ENCODE assay signal across 15 mouse cellular contexts in the genomic region with DNA sequence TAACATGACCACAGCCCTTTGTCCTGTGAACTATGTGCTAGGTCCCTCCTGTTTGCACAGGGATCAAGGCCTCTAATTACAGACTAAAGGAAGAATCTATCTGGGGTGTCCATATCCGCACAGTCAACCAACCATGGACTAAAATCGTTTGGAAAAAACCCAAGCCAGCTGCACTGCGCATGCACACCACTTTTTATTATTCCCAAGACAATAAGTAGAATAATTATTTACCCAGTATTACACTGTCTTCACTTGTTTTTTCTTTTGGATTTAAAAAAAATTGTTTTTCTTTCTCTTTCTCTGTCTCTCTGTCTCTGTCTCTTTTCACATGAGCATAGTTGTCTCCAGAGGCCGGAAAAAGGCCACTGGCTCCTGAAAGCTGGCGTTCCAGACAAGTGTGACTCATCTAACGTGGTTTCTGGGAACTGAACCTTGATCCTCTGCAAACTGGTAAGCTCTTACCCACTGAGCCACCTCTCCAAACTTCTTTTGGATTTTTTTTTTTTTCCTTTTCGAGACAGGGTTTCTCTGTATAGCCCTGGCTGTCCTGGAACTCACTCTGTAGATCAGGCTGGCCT.
A peak's percentile ranks its signal among the peaks of the same experiment; 100 is the strongest.
DNase-seq lines count a peak whose midpoint lies in the region; ATAC-seq and TF ChIP-seq lines count a peak whose summit lies in the region.
"Had no signal": no experiment of that assay in that cellular context is flagged by ENCODE, and none has a peak within 500 bp of the region (broad histone marks: within the 10 kb centered on the region; RNA-seq: fewer than 3 reads in every experiment).

No protein-coding gene starts in this region.

- peak; percentile 63 for DNase-seq in kidney, adult 2 months
- DNase-seq in 3134 (ENCODE audit: extremely low read depth, insufficient read length, low spot score) (peak; percentile 72), 3T3-L1 (ENCODE audit: low read depth, low spot score) (peak; percentile 93)
- DNase-seq in testis, postnatal 14 days (ENCODE audit: low spot score) = no peak
- DNase-seq in thymus, postnatal 25 days = no peak
- DNase-seq in left cerebral cortex, postnatal 36 days (ENCODE audit: low spot score in 2 of 2) = no peak
- DNase-seq: adrenal gland, postnatal 10 days; cerebellum, postnatal 10 days; embryo, embryonic 11 days; thymus, postnatal 36 days had no signal

- ATAC-seq in kidney, embryonic 14.5 days (ENCODE audit: low FRiP score, low TSS enrichment) = no peak
- ATAC-seq in intestine, embryonic 15.5 days = peak; percentile 35
- ATAC-seq: forebrain, embryonic 15.5 days had no signal

- no peaks in the 10 kb centered on the region for H3K27me3 ChIP-seq in kidney, adult 2 months (replicated peaks; ENCODE audit: control insufficient read depth, insufficient read depth, low read length)
- H3K27me3 ChIP-seq in kidney, embryonic 14.5 days (ENCODE audit: control insufficient read depth, insufficient read depth, low read length) = no peaks in the 10 kb centered on the region
- no peaks in the 10 kb centered on the region for H3K27me3 ChIP-seq in intestine, embryonic 15.5 days (replicated peaks)
- H3K27me3 ChIP-seq: forebrain, embryonic 15.5 days; limb, embryonic 15.5 days; megakaryocyte, embryonic 14.5 days had no signal

- H3K27ac ChIP-seq in kidney, adult 2 months (ENCODE audit: insufficient read depth, low read depth, low read length) = peak overlapping the region; percentile 27; the same call in 1 of the 2 replicates
- H3K27ac ChIP-seq in kidney, embryonic 14.5 days (ENCODE audit: low read depth, low read length) = no peak overlapping the region
- peak overlapping the region; percentile 11; the same call in 1 of the 2 replicates for H3K27ac ChIP-seq in intestine, embryonic 15.5 days
- H3K27ac ChIP-seq: forebrain, embryonic 15.5 days; limb, embryonic 15.5 days had no signal

- intact Hi-C loops in left cerebral cortex, postnatal 36 days (cut with DNase I) = no loop called here

- TF ChIP-seq CTCF in kidney, adult 2 months (conservative IDR thresholded peaks at IDR 0.05; ENCODE audit: insufficient read depth, insufficient read length, low read depth, low read length) = no peak

- no peak overlapping the region for H3K4me3 ChIP-seq in kidney, adult 2 months (ENCODE audit: insufficient read depth, low read depth, low read length)
- no peak overlapping the region for H3K4me3 ChIP-seq in kidney, embryonic 14.5 days (ENCODE audit: low read length)
- no peak overlapping the region for H3K4me3 ChIP-seq in intestine, embryonic 15.5 days (replicated peaks)
- H3K4me3 ChIP-seq: forebrain, embryonic 15.5 days; limb, embryonic 15.5 days had no signal

- H3K9ac ChIP-seq in kidney, embryonic 14.5 days (ENCODE audit: low read depth, low read length) = no peak overlapping the region
- H3K9ac ChIP-seq in intestine, embryonic 15.5 days = no peak overlapping the region
- H3K9ac ChIP-seq: forebrain, embryonic 15.5 days; limb, embryonic 15.5 days had no signal

- no peak overlapping the region for H3K4me2 ChIP-seq in kidney, embryonic 14.5 days (replicated peaks; ENCODE audit: low read depth, low read length)
- H3K4me2 ChIP-seq in intestine, embryonic 15.5 days (replicated peaks) = no peak overlapping the region
- H3K4me2 ChIP-seq: forebrain, embryonic 15.5 days; limb, embryonic 15.5 days had no signal

- H3K9me3 ChIP-seq in kidney, embryonic 14.5 days (ENCODE audit: control insufficient read depth, low read length) = no peaks in the 10 kb centered on the region
- H3K9me3 ChIP-seq in intestine, embryonic 15.5 days = no peaks in the 10 kb centered on the region
- H3K9me3 ChIP-seq: forebrain, embryonic 15.5 days; limb, embryonic 15.5 days; megakaryocyte, embryonic 14.5 days had no signal

- H3K36me3 ChIP-seq in kidney, adult 2 months (ENCODE audit: control insufficient read depth, insufficient read depth, low read length) = no peaks in the 10 kb centered on the region
- no peaks in the 10 kb centered on the region; the same call in 1 of the 2 replicates for H3K36me3 ChIP-seq in kidney, embryonic 14.5 days (ENCODE audit: control insufficient read depth, insufficient read depth, low read length)
- no peaks in the 10 kb centered on the region for H3K36me3 ChIP-seq in intestine, embryonic 15.5 days
- H3K36me3 ChIP-seq: forebrain, embryonic 15.5 days; limb, embryonic 15.5 days had no signal

- 30% methylated on average over 7 of the region's 7 CpGs for WGBS in kidney, adult 2 months
- 57% methylated on average over 7 of the region's 7 CpGs for WGBS in kidney, embryonic 14.5 days
- WGBS in intestine, embryonic 15.5 days = 53% methylated on average over 7 of the region's 7 CpGs

- no peak for TF ChIP-seq POLR2A in kidney, adult 2 months (IDR thresholded peaks at IDR 0.05; ENCODE audit: low read depth, low read length)

- H3K4me1 ChIP-seq in kidney, adult 2 months (ENCODE audit: control insufficient read depth, insufficient read depth, low read length) = peaks cover 35% of the 10 kb centered on the region
- H3K4me1 ChIP-seq in kidney, embryonic 14.5 days (ENCODE audit: control insufficient read depth, insufficient read depth, low read length) = peaks cover 50% of the 10 kb centered on the region
- peaks cover 52% of the 10 kb centered on the region for H3K4me1 ChIP-seq in intestine, embryonic 15.5 days (replicated peaks)
- H3K4me1 ChIP-seq: forebrain, embryonic 15.5 days had no signal

Comparison
In these comparisons a context has a peak if more than half of its experiments do, and no peak if none do; other contexts are left out.
1. DNase-seq: peak in kidney, adult 2 months (single experiment), 3134 (single experiment) and 3T3-L1 (single experiment); none in testis, postnatal 14 days (single experiment), thymus, postnatal 25 days (single experiment) and left cerebral cortex, postnatal 36 days (0 of 2).